Mouse (Mus musculus) G1E (cell line): Measurements from ENCODE around the gene Frmd5. TPM values are rescaled to one million over a fixed set of nuclear protein-coding genes. Genes with fewer than 3 reads are reported as not detected.

Experiments
- ATAC-seq: 2 replicates; pipeline ENCODE4 v1.8.0; 2016; ENCODE audit warnings: mild to moderate bottlenecking; ENCODE audit not compliant: insufficient number of reproducible peaks, poor library complexity, low FRiP score, severe bottlenecking; ENCODE audit errors: extremely low read depth
- DNase-seq: peaks from one replicate; pipeline ENCODE4 v3.0.0; 2012; ENCODE audit warnings: low spot score
- H3K27me3 ChIP-seq: 2 replicates; pipeline ENCODE4 v1.6.1; 2012; ENCODE audit warnings: mild to moderate bottlenecking, low read length, inconsistent platforms; ENCODE audit not compliant: insufficient read depth
- H3K36me3 ChIP-seq: replicated peaks from 2 replicates; pipeline ENCODE3; 2012; ENCODE audit warnings: mild to moderate bottlenecking, inconsistent platforms
- H3K4me1 ChIP-seq: 2 replicates; pipeline ENCODE4 v1.6.1; 2012; ENCODE audit warnings: low read depth, low read length, inconsistent platforms, mixed read lengths; ENCODE audit not compliant: insufficient read depth
- H3K4me3 ChIP-seq: 2 replicates; pipeline ENCODE4 v1.5.1; 2012; ENCODE audit warnings: low read depth, mild to moderate bottlenecking, inconsistent platforms, low read length, moderate library complexity, mixed read lengths
- H3K9me3 ChIP-seq: replicated peaks from 2 replicates; pipeline ENCODE4 v1.6.1; 2012; ENCODE audit warnings: inconsistent platforms
- CTCF ChIP-seq: IDR thresholded peaks from 2 replicates; pipeline ENCODE4 v1.5.1; 2012; ENCODE audit warnings: low read depth, low read length, inconsistent platforms, mixed read lengths
- GATA1 ChIP-seq: IDR thresholded peaks from 2 replicates; pipeline ENCODE4 v1.6.1; 2012; ENCODE audit warnings: borderline replicate concordance, low read length, inconsistent platforms, mixed read lengths
- GATA2 ChIP-seq: IDR thresholded peaks from 2 replicates; pipeline ENCODE4 v1.6.1; 2012; ENCODE audit warnings: low read depth, low read length, inconsistent platforms, borderline replicate concordance
- POLR2AphosphoS5 ChIP-seq: IDR thresholded peaks from 2 replicates; pipeline ENCODE4 v1.6.1; 2012; ENCODE audit warnings: low read depth, low read length, inconsistent platforms; ENCODE audit not compliant: insufficient replicate concordance
- TAL1 ChIP-seq: conservative IDR thresholded peaks from 2 replicates; pipeline ENCODE4 v1.6.1; 2012; ENCODE audit warnings: low read depth, low read length, inconsistent platforms, mixed read lengths
- polyA plus RNA-seq: library from polyadenylated mRNA; stranded (reverse); fragments of >175 nt; gene quantifications from 2 replicates; pipeline ENCODE4 v1.2.3, GENCODE M21; 2012
- total RNA-seq, 2 experiments: library from RNA; stranded (forward) in 1 of 2; stranded (reverse) in 1 of 2; fragments of 200-1000 nt in 1 of 2; fragments of >200 nt in 1 of 2; fragmentation: Nextera tagmentation in 1 of 2; gene quantifications; 2 replicates each; pipeline ENCODE4 v1.2.3; 2014 to 2017

Gene Frmd5
- total and polyA plus RNA-seq, 3 experiments = 12.8 to 79.4 (median 20.6) TPM

- H3K4me3 ChIP-seq = peak overlapping the region; percentile 57; the same call in 1 of the 2 replicates
Measured at GRCm38 (mm10) chr2:121594131-121594530, 212.8 kb downstream of the Frmd5 start.

DNA sequence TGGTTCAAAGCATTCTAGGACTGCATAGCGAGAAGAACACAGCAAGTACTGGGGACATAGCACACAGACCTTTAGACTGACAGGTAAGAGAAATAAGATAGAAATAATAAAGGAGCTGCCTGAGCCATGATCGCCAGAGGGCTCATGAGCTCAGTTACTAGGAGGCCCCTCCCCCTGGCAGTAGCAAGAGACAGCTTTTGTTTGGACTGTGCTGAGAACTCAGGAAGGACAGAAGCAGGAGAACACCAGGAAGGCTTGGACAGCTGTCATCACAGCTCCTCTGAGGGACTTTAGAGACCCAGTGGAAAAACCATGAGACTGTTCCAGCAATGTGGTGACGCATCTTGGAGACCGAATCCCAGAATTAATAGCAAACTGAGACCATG, 218.6 kb downstream of the Frmd5 start:
- DNase-seq (no peak), ATAC-seq (no peak)
- Histone ChIP-seq H3K4me3 (peak overlapping the region; percentile 40; the same call in 1 of the 2 replicates), H3K9me3 (no peaks in the 10 kb centered on the region; the same call in 1 of the 2 replicates), H3K36me3 (peaks cover 8% of the 10 kb centered on the region), H3K27me3 (peaks cover 13% of the 10 kb centered on the region), H3K4me1 (peaks cover 59% of the 10 kb centered on the region)
- TF ChIP-seq POLR2AphosphoS5 = no peak

More at GRCm38 (mm10) chr2:121594131-121594530, 212.8 kb downstream of the Frmd5 start:
- H3K4me1 ChIP-seq = peaks cover 60% of the 10 kb centered on the region
- H3K9me3 ChIP-seq = no peaks in the 10 kb centered on the region
- H3K27me3 ChIP-seq = peaks cover 16% of the 10 kb centered on the region
- H3K36me3 ChIP-seq = peaks cover 4% of the 10 kb centered on the region
- no peak for ATAC-seq
- TF ChIP-seq TAL1 (no peak), GATA1 (no peak), POLR2AphosphoS5 (no peak), CTCF (no peak), GATA2 (no peak)
- no peak for DNase-seq

DNA sequence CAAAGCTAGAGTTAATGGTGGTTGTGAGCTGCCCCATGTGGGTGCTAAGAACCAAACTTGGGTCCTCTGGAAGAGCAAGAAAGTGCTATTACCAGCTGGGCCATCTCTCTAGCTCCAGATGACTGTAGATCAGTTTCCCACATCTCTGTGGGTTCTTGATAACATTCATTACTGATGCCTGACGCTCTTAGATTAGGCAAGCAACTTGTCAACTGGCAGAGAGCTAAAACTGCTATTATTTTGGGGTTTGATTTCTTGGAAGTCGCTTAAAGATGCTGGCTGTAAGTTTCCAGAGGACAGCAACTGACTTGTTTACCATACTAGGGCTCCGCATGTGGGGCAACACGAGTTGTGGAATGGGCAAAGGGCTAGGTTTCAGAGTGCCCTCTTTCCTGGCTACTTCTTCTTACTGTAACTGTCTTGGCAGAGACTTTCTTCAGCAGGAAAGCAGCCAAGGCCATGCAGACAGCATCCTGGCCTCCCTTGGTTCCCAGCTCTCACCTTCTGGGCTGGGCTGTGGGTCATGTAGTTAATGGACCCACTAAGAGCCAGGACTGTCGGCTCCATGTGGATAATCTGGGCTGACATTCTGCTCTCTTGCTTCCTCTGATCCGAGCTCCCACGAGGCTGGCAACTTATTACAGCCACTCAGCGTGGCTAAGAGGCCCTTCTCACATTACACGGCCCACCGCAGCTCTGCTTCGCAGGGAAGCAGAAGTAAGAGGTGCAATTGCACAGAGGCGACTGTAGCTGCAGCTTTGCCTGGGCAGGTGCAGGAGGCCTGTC, 219.2 kb downstream of the Frmd5 start:
- no peak for TF ChIP-seq GATA2
- TF ChIP-seq TAL1 = peak; percentile 81
- H3K27me3 ChIP-seq = peaks cover 13% of the 10 kb centered on the region
- peak; percentile 71 for ATAC-seq
- peaks cover 56% of the 10 kb centered on the region for H3K4me1 ChIP-seq
- peak; percentile 41 for DNase-seq
- H3K9me3 ChIP-seq = no peaks in the 10 kb centered on the region; the same call in 1 of the 2 replicates
- H3K4me3 ChIP-seq = peak overlapping the region; percentile 40; the same call in 1 of the 2 replicates
- peaks cover 8% of the 10 kb centered on the region for H3K36me3 ChIP-seq

DNA sequence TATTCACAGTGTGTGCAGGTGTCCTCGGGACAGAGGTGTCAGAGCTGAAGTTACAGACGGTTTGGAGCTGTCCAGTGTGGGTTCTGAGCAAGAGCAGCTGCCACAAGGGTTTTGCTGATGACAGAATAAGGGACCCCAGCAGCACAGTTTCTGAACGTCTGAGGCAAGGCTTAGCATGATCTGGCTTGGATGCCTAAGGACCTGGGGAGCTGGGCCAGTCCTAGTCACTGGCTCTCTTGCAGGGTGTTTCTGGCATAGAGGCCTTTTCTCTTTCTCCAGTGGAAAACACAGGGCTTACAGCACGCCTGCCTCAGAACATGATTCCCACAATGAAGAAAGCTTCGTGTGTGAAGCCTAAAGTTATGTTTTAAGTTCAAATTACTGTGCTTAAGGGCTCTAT, 222.2 kb downstream of the Frmd5 start:
- TF ChIP-seq CTCF (no peak), GATA1 (no peak), TAL1 (no peak), GATA2 (no peak), POLR2AphosphoS5 (no peak)
- Histone ChIP-seq H3K4me1 (peaks cover 35% of the 10 kb centered on the region), H3K9me3 (no peaks in the 10 kb centered on the region; the same call in 1 of the 2 replicates), H3K36me3 (peaks cover 4% of the 10 kb centered on the region), H3K4me3 (no peak overlapping the region), H3K27me3 (peaks cover 3% of the 10 kb centered on the region; the same call in 1 of the 2 replicates)
- DNase-seq (no peak), ATAC-seq (no peak)

GRCm38 (mm10) chr2:121583468-121584116, 223.3 kb downstream of the Frmd5 start:
- Histone ChIP-seq H3K4me1 (peaks cover 25% of the 10 kb centered on the region), H3K36me3 (peaks cover 4% of the 10 kb centered on the region), H3K4me3 (no peak overlapping the region), H3K27me3 (peaks cover 5% of the 10 kb centered on the region; the same call in 1 of the 2 replicates), H3K9me3 (no peaks in the 10 kb centered on the region; the same call in 1 of the 2 replicates)
- TF ChIP-seq GATA1 (no peak), GATA2 (no peak), POLR2AphosphoS5 (no peak), TAL1 (no peak), CTCF (no peak)
- no peak for ATAC-seq
- no peak for DNase-seq

DNA sequence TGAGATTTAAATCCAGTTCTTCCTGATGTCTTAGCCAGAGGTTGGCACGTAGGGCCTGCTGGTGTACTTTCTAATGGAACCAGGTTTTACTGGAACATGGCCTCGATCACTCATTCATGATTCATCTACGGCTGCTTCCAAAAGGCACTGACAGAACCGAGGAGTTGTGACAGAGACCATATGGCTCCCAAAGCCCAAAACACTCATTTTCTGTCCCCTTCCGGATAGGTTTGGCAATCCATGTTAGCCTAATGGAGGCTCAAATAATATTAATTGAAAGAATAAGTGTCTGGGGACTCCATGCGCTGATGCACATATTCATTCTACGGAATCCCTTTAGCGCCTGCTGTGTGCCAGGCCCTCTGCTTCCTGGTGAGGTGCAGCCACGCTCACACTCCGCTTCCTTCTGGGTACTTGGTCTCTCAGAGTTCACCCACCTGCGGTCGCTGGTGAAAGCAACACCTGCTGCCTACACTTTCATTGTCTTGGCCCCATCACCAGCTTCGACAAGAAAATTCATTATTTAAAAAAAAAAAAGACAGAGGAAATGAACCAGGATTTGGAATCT, 224.0 kb downstream of the Frmd5 start:
- no peak overlapping the region for H3K4me3 ChIP-seq
- no peak for TF ChIP-seq TAL1
- no peak for TF ChIP-seq GATA1
- no peak for TF ChIP-seq POLR2AphosphoS5
- TF ChIP-seq CTCF = no peak
- TF ChIP-seq GATA2 = no peak
- no peaks in the 10 kb centered on the region; the same call in 1 of the 2 replicates for H3K9me3 ChIP-seq
- peaks cover 4% of the 10 kb centered on the region for H3K36me3 ChIP-seq
- H3K27me3 ChIP-seq = peaks cover 5% of the 10 kb centered on the region; the same call in 1 of the 2 replicates
- H3K4me1 ChIP-seq = peaks cover 18% of the 10 kb centered on the region
- ATAC-seq (no peak), DNase-seq (no peak)
